Mouse (Mus musculus): ENCODE measurements at regions not wholly inside any gene's neighbourhood (a gene's known extent, or its start where the extent isn't known, plus 50 kb on each side); places are given as distances from the start of the nearest gene placed in this dataset.

DNA sequence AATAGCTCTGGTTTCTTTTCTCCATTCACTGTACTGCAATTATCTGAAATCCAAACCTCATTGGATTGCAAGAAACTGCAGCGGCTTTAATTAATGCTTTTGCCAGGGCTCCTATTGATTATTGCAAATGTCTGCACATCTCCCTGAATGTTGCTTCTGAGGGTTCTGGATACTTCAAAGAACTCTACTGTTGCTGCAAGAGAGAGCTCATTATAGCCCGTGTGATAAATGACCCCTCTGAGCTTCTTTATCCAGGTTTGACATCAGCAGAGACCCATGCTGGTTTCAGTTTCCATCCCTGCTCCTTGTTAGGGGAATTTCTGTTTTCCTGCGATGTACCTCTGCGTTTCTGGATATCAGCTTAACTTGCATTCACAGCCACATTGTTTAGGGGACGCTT is 78.4 kb upstream of the Nav3 start:
- no peak for DNase-seq (ENCODE audit: extremely low spot score in 1 of 2, low spot score in 1 of 2)

DNA sequence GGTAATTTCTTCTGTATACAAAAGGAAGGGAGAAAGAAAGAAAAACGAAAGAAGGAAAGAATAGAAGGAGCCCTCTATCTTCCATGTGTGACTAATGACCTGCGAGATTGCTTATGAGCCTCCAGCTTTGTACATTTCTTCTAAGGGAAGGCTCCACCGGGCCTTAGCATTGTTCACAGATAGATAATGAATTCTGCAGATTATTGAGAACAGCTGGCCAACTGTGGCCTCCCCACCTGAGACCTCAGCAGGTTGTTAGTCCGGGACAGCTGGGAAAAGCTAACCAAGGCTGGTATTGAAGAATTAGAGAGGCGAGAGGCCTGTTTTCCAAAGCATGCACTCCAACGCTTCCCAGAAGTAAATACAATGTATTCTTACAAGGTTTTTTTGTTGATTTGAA is 86.7 kb upstream of the Nav3 start:
- no peak for DNase-seq (ENCODE audit: extremely low spot score in 1 of 2, low spot score in 1 of 2)

DNA sequence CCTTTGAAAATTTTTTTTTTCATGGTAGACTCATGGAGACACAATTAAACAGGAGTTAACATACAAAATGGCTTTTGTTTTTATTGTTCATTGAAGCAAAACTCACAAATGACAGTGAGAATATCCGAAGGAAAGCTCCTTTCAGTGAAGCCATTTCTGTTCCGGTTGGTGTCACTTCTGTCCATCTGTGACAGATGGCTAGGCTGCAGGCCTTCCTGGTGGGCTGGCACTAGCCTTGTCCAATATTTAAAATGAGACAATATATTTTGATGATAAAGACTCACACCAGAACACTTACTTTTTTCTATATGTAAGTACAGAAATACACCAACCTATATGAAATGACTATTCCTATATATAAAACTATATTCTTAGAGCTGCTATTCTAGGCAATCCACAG is 92.4 kb upstream of the Nav3 start:
- DNase-seq (ENCODE audit: extremely low spot score in 1 of 2, low spot score in 1 of 2): peak in 1 of 2 experiments; percentile 12

DNA sequence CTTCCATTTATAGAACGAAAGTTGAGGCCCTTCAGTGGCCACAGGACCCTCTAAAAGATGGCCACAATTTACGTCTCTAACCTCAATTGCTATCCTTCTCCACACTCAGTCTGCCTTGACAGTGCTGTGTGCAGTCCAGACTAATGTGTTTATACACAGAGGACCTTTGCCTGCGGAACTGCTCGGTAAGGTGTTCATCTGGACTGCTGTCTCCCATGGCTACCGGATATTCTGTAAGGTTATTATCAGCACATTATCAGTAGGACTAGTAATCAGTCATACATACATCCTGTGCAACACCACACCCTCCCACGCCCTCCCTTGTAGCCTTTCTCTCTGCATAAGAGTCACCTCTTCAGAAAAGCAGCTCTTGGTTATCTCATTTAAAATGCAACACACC is 98.0 kb upstream of the Nav3 start:
- DNase-seq (ENCODE audit: extremely low spot score in 1 of 2, low spot score in 1 of 2): no peak

DNA sequence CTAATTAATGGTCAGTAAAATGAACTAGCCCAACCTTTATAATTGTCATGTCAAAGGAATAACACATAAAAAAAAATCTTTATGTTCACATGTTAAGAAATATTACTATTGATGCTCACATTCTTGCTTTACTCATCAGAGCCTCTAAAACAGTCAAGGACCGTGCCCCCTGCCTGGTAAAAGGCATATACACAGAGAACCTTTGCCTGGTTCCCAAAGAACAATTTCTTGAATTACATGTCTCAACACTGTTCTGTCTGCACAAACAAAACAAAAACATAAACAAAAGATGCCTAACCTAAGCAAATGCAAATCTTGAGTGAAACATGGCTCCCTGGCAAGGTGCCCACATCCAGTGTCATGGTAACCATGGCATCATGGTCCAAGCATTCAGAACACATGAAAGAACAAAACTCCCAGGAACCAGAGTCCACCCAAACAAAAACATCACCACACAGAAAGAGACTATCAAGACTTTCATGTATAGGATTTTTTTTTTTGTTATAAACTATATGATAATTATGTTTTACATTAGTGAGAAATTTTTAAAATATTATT is 100.4 kb upstream of the Nav3 start:
- DNase-seq (ENCODE audit: extremely low spot score in 1 of 2, low spot score in 1 of 2): no peak

DNA sequence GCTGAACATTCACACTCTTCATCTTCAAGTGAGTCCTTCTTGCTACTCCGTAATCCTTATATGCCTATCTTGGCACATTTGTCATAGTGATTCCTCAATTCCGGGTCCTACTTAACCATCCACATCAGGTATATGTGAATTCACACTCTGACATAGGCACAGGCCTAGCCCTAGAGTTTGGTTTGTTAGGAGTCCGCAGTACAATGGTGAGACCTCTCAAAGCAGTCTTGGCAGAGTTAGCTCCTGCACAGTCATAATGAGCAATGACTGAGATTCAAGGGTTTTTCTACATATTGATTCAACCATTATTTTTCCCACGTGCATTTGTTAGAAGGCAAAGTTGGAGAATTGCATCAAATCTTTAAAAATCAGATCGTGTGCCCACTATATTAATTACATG is 107.1 kb upstream of the Nav3 start:
- DNase-seq (ENCODE audit: extremely low spot score in 1 of 2, low spot score in 1 of 2): no peak

DNA sequence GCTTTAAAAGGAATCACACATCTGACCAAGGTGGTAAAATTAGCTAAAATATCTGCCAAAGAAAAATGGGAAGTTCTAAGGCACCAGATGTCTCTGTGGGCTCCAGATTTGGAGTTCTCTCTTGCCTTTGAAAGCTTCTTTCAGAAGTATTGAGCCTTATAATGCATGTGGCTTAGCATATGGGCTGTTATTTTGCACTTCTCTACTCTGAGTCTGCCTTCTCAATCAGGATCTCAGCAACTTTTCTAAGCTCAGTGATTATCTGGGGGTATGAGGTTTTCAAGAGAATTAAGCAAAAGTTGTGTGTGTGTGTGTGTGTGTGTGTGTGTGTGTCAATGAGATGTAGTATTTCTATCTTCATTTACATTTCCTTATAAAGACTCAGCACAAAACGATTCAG is 107.6 kb upstream of the Nav3 start:
- peak; percentile 63 to 77 for DNase-seq (ENCODE audit: extremely low spot score in 1 of 2, low spot score in 1 of 2)

DNA sequence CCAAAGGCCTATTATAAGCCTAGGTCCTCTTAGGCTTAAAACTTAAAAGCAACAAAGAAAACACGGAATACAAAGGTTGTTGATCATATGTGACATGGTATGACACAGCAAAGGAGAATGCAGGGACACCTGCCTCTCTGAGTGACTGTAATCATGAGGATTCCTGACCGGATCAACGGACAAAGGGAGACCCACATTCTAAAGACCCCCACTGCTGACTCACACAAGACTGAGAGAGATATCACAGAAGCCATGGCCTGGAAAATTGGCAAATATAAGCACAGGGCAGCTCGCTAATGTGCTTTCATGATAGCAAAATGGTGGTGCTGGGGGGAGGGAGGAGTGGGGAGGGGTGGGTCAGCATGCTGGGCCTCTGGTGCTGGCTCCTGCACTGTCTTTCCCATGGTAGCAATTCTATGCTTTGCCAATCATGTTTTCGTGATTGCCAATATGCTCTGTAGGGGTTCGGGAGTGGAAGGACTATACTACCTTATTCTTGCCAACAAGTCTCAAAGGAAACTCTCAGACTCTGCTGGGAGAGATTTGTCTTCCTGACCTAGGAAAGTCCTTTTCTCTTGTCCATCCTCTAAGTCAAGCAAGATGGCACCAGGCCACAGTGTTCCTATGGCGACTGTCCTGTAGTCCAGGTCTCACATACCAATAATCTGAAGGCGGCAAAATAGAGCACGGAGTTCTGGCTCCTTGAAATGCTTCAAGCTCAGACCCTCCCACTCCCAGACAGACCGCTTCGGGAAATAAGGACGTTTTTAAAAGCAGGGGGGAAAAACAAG is 110.5 kb upstream of the Nav3 start:
- no peak for DNase-seq (ENCODE audit: extremely low spot score in 1 of 2, low spot score in 1 of 2)

DNA sequence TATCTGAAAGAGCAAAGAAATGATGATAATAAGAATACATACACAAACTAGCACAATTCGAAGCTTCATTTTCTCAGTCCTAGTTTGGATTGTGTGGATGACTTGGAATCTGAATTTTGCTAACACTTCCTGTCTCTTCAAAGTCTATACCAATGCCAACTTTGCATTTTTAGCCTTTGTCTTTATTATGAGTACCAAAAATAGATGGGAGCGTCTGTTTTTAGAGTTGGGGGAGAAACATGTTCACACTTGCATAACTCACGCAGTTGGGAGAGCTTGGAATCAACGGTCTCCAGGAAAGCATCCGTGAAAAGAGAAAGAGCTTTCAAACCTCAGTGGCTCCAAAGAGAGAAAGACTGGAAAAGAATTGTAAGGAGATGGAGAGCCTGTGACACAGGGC is 114.5 kb upstream of the Nav3 start:
- peak; percentile 51 to 56 for DNase-seq (ENCODE audit: extremely low spot score in 1 of 2, low spot score in 1 of 2)

DNA sequence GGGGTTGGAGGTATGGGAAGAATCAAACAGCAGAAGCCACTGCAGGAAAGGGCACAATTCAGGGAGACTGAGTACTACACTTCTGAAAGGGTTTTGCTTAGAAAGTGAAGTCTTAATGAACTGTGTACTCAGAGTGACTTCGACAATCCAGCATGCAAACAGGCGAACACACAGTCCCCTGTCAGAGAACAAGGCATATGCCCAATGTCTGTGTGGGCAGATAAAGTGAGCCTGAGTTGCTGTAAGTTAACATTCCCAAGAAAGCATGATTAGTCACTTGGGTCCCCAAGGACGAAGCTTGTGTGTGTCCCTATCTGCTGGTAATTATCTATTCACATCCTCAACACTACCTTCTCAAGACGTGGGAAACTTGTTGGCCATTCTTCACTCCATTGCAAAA is 115.2 kb upstream of the Nav3 start:
- peak; percentile 27 to 44 for DNase-seq (ENCODE audit: extremely low spot score in 1 of 2, low spot score in 1 of 2)

DNA sequence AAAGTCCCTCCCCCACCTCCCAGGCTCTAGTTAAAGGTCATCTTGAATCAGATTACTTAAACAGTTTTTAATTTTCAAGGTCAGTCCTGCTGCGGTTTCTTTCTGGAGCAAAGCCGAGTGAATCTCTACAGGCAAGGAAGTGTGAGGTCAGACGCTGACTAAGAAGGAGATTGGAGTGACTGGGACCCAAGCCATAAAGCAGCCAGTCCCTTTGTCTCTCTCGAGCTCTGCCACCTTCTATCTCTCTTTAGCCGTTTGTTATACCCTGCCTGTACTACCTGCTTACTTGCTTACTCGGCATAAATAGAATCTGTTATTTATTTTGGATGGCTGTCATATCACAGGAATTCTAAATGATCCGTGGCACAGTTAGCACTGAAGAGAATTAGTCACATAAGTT is 117.5 kb upstream of the Nav3 start:
- DNase-seq (ENCODE audit: extremely low spot score in 1 of 2, low spot score in 1 of 2): no peak

DNA sequence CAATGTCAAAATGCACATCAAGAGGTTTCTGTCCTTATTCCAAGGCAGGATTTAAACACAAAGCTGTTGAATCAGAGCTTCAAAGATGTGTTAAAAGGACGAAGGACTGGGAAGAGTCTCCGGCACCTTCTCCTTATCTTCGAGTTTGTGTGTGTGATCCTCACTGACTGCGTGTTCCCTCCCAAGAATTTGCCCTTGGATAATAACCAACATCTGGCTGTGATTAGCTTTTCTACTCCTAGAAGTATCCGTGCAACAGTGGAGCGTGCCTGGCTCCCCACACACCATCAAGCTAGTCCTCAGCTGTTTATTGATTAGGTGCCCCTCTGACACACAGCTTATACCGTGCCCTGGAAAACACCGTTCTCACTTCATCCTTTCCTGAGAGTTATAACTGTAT is 130.0 kb upstream of the Nav3 start:
- DNase-seq (ENCODE audit: extremely low spot score in 1 of 2, low spot score in 1 of 2): no peak

DNA sequence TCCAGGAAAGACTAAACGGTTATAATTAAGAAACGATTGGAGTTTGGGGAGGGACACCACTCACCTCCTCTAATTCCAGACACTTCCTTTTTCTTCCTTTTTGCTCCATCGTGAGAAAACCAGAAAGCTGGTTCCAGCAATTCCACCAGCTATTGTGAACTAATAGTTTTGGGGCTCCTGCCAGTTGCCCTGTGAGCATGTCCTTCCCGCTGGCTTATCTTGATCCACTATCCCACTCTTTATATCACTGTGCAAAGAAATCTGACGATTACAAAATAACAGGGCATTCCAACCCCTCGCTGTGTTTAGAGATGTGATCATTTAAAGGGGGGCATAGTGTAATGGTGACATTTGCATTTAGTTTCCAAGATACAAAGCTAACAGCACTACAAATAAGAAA is 130.5 kb upstream of the Nav3 start:
- DNase-seq (ENCODE audit: extremely low spot score in 1 of 2, low spot score in 1 of 2): no peak

DNA sequence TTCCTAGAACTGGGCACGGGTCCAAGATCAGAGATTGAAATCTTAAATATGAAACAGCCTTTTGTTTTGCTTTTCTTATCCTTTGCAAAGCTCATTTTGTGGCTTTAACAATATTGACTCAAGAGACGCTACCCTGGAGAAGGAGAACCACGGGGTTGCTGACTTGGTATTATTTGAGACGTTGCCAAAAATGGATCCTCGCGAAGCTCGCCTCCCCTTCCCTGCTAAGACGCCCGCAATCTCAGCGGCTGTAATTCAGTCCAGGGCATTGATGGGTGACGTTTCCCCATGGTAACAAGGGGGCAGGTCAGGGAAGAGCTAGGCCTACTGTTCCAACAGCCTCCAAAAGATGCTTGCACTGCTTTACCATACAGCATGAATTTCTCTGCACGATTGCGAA is 131.5 kb upstream of the Nav3 start:
- DNase-seq (ENCODE audit: extremely low spot score in 1 of 2, low spot score in 1 of 2): no peak

DNA sequence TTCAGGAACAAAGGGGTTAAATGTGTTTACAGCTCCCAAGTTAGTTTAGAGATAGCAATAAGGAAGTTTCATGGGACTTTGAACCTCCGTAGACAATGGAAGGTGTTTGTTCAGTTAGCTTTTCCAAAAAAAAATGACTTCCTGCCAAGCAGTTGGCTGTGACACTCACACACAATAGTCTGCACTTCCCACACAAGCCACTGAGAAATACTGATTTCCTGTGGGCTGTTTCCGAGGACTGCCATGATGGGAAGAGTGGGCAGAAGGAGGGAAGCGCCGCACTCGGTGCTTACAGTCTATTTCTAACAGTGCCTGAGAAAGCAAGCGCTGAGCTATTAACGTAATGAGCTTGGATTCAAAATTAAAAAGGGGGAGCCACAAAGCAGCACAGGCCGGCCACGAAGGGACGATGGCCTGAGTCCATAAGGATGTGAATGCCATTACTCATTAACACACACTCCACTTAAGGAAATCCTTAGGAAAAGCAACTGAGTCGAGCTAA is 144.4 kb upstream of the Nav3 start:
- peak; percentile 17 to 69 for DNase-seq (ENCODE audit: extremely low spot score in 1 of 2, low spot score in 1 of 2)

DNA sequence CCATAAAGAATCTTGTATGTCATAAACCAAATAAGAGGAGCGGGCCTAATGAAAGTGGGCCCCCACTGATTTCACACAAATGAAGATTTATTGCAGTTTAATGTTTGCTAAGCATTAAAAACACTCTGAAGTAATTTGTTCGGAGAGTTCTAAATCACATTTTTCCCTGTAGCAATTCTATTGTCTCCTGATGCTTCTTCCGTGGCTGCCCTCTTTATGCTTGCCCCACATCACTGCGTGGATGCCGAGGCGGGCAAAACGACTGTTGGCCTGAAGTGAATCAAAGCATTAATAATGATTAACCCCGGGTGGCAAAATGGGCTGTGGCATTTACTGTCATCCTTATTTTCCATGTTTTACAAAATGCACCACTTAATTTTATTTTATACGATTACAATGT is 134.9 kb upstream of the E2f7 start:
- DNase-seq (ENCODE audit: extremely low spot score in 1 of 2, low spot score in 1 of 2): no peak

DNA sequence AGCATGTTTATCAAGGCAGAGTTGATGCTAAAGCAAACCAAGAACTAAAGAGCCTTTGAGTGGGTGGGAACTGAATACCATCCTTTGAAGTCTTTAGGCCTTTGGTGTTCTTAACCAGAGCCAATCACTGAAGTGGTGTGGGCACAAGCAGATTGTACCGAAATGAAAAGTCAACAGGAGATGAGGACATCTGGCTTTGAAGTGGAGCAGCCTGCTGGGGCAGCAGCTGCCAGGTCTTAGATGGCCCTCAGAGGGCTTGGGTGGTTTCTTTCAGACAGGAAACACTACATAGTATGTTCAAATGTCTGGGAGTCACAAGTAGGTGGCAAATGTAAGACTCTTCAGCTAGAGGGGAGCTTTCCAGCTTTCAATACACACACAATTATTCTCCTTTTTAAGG is 128.2 kb upstream of the E2f7 start:
- no peak for DNase-seq (ENCODE audit: extremely low spot score in 1 of 2, low spot score in 1 of 2)

DNA sequence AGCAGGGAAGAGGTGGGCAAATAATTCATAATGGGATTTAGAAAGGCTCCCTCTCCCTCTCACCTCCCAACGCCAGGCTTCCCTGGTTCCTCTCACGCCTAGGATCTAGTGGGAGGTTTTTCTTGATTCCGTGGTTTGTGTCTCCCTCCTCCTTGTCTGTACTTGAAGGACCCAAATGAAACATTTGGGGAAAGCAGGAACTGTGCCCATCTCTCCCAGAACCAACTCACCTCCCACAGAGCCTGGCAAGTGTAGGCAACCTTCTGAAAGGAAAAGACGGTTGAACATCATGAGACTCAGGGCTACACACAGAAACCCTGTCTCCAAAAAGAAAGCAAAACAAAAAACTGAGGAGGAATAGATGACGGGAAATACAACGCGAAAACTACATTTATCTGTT is 126.0 kb upstream of the E2f7 start:
- DNase-seq (ENCODE audit: extremely low spot score in 1 of 2, low spot score in 1 of 2): peak; percentile 16 to 59

DNA sequence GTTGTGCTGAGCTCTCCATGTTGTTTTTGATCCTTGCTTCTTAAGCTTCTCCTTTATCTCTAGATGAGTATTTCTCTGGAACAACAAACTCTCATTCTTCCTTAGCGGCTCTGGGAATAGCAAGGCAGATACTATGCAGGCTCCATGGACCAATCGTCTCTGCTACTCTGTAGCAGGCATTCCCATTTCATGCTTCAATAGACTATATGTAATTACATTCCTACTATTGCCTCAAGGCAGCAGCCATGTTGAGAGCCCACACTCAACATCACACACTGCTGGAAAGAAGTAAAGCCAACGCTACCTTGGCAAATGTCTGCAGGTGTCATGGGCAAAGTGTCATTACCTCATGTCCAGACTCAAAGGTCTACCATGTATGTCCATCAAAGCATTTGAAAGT is 119.6 kb upstream of the E2f7 start:
- DNase-seq (ENCODE audit: extremely low spot score in 1 of 2, low spot score in 1 of 2): no peak

DNA sequence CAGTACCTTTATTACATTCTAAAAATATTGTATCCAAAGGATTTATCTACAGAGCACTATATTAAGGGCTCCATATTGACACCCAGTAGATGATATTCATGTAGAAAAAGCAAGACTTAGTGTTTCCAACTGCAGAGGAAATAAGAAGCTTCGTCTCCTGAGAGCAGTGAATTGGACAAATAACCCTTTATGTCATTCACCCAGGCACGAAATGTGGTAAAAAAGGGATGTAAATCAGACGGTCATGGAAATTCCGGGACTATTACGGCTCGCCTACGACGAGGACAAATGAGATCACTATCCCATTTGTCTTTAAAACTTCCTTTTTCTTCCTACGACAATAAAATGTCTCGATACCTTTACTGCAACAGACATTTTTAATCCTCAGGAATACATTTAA is 104.8 kb upstream of the E2f7 start:
- DNase-seq (ENCODE audit: extremely low spot score in 1 of 2, low spot score in 1 of 2): no peak

DNA sequence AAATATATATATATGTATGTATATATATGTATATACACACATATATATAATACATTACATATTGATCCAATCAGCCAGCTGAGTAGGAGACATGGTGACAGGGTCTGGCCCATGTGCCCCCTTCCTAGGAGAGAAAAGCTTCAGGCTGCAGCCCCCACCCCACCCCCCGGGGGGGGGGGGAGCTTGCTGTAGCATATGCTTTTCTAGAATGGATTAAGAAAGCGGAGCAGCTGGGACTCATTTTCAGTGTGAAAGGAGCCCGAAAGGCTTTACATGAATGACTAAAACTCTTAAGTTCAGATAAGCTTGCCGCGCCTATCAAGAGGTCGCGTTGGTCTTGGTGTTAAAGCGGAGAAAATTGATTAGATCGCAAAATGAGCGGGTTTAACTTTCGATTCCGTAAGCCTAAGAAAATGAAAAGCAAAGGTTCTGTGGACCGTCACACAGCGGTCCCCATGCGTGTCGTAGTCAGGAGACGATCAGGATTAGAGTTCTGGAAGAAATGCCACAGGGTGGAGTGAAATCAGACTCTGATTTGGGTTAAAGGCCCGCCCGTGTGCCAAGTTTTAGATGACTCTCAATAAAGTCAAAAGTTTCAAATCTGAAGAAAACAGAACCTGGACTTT is 103.1 kb upstream of the E2f7 start:
- no peak for DNase-seq (ENCODE audit: extremely low spot score in 1 of 2, low spot score in 1 of 2)

DNA sequence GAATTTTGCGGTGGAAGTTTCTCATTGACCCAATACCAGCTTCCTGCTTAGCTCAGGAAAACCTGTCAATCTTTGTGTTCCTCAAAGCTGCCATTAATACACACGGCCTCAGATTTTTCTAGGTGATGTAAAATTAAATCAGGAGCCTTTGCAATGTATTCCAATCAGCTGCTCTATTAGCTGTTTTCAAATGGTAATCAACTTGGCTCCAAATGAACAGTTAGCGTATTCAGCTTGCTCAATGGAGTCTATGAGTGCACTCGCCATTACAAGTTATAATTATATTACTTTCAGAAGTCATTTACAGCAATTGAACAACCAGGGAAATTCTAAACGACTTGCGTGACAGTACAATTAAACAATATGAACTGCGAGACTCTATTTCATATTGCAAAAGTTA is 97.6 kb upstream of the E2f7 start:
- DNase-seq (ENCODE audit: extremely low spot score in 1 of 2, low spot score in 1 of 2): no peak

All from frontal cortex, adult 2 months (tissue).